Mouse (Mus musculus) MEL (cell line): ENCODE measurements at regions not wholly inside any gene's neighbourhood (a gene's known extent, or its start where the extent isn't known, plus 50 kb on each side); places are given as distances from the start of the nearest gene placed in this dataset.

ENCODE experiments used
- CTCF ChIP-seq, 3 experiments: IDR thresholded peaks in 2 of 3; conservative IDR thresholded peaks in 1 of 3; 2 replicates each; pipeline ENCODE4 v1.5.1; 2011 to 2012; ENCODE audit warnings: low read length in 3 of 3, low read depth in 2 of 3, mild to moderate bottlenecking in 2 of 3, improper control_type of control experiment in 1 of 3, inconsistent platforms in 1 of 3, mixed read lengths in 1 of 3, moderate library complexity in 1 of 3; ENCODE audit not compliant: control insufficient read depth in 1 of 3, insufficient read depth in 1 of 3, poor library complexity in 1 of 3, severe bottlenecking in 1 of 3
- EP300 ChIP-seq, 2 experiments: IDR thresholded peaks; 2 replicates each; pipeline ENCODE4 v1.6.1; 2011; ENCODE audit warnings: improper control_type of control experiment in 2 of 2, low read length in 2 of 2, low read depth in 1 of 2, mild to moderate bottlenecking in 1 of 2
- GATA1 ChIP-seq: IDR thresholded peaks from 2 replicates; pipeline ENCODE4 v1.6.1; 2011; ENCODE audit warnings: low read depth, low read length, improper control_type of control experiment
- KAT2A ChIP-seq: conservative IDR thresholded peaks from 2 replicates; pipeline ENCODE4 v1.6.1; 2012; ENCODE audit warnings: low read depth, low read length, improper control_type of control experiment, inconsistent platforms
- MAFK ChIP-seq: IDR thresholded peaks from 2 replicates; pipeline ENCODE4 v1.6.1; 2011; ENCODE audit warnings: low read depth, mild to moderate bottlenecking, low read length, improper control_type of control experiment, borderline replicate concordance
- MAX ChIP-seq: IDR thresholded peaks from 2 replicates; pipeline ENCODE4 v1.6.1; 2011; ENCODE audit warnings: low read length, improper control_type of control experiment
- MAZ ChIP-seq: IDR thresholded peaks from 2 replicates; pipeline ENCODE4 v1.6.1; 2012; ENCODE audit warnings: low read depth, mild to moderate bottlenecking, inconsistent platforms, low read length, improper control_type of control experiment
- POLR2A ChIP-seq, 2 experiments: IDR thresholded peaks; 2 replicates each; pipeline ENCODE4 v1.6.1; 2011 to 2012; ENCODE audit warnings: low read length in 2 of 2, mild to moderate bottlenecking in 2 of 2, control low read depth in 1 of 2, improper control_type of control experiment in 1 of 2, low read depth in 1 of 2, moderate library complexity in 1 of 2; ENCODE audit not compliant: control insufficient read depth in 1 of 2, insufficient read depth in 1 of 2, poor library complexity in 1 of 2
- POLR2AphosphoS2 ChIP-seq: IDR thresholded peaks from 2 replicates; pipeline ENCODE4 v1.6.1; 2011; ENCODE audit warnings: low read length, improper control_type of control experiment
- SIN3A ChIP-seq: IDR thresholded peaks from 2 replicates; pipeline ENCODE4 v1.6.1; 2012; ENCODE audit warnings: low read length, improper control_type of control experiment, inconsistent platforms
- SMC3 ChIP-seq: IDR thresholded peaks from 2 replicates; pipeline ENCODE4 v1.6.1; 2011; ENCODE audit warnings: low read depth, low read length, improper control_type of control experiment
- TAL1 ChIP-seq: IDR thresholded peaks from 2 replicates; pipeline ENCODE4 v1.6.1; 2012; ENCODE audit warnings: mild to moderate bottlenecking, inconsistent platforms, low read length, moderate library complexity, mixed read lengths
- USF1 ChIP-seq: IDR thresholded peaks from 2 replicates; pipeline ENCODE4 v1.6.1; 2014; ENCODE audit warnings: low read depth, mild to moderate bottlenecking, inconsistent platforms, low read length, improper control_type of control experiment, moderate library complexity
- ZMIZ1 ChIP-seq: IDR thresholded peaks from 2 replicates; pipeline ENCODE4 v1.6.1; 2012; ENCODE audit warnings: low read depth, mild to moderate bottlenecking, inconsistent platforms, low read length, improper control_type of control experiment, moderate library complexity

DNA sequence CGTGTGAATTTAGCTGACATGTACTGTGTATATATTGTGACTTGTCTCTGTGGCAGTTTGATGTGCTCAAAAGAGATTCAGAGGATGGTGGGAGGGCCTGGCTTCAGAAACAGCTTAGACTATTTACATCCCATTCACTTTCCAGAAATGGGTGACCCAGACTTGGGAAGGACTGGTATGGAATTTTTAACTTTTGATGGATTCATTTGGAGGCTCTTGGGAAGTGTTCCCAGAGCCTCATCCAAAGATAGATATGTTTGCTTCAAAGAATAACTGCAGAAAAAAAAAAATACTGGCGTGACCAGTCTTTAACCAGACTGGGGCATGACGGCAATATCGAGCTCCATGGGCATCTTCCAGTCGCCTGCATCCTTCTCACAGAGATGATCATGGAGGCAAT, 84.6 kb upstream of the Ptgfrn start:
- TF ChIP-seq TAL1, result no peak
- no peak for TF ChIP-seq KAT2A
- no peak for TF ChIP-seq SMC3
- no peak for TF ChIP-seq EP300 (IDR thresholded peaks at IDR 0.05; ENCODE audit: low read depth in 1 of 2, low read length in 2 of 2)
- no peak for TF ChIP-seq POLR2A (IDR thresholded peaks at IDR 0.05; ENCODE audit: control insufficient read depth in 1 of 2, insufficient read depth in 1 of 2, low read depth in 1 of 2, low read length in 2 of 2, poor library complexity in 1 of 2)
- no peak for TF ChIP-seq GATA1
- TF ChIP-seq SIN3A, result no peak
- no peak for TF ChIP-seq MAZ
- no peak for TF ChIP-seq CTCF (IDR thresholded peaks at IDR 0.05 in 2 of 3, conservative IDR thresholded peaks at IDR 0.05 in 1 of 3; ENCODE audit: control insufficient read depth in 1 of 3, insufficient read depth in 1 of 3, low read depth in 2 of 3, low read length in 3 of 3, poor library complexity in 1 of 3, severe bottlenecking in 1 of 3)
- no peak for TF ChIP-seq USF1
- no peak for TF ChIP-seq POLR2AphosphoS2
- TF ChIP-seq MAX, result no peak
- no peak for TF ChIP-seq ZMIZ1
- no peak for TF ChIP-seq MAFK
